ENCODE assay signal across 8 mouse cellular contexts in genomic region chr13:24713434-24714000, GRCm38 (mm10). TPM values are rescaled to one million over a fixed set of nuclear protein-coding genes. Genes with fewer than 3 reads are reported as not detected.
A peak's percentile ranks its signal among the peaks of the same experiment; 100 is the strongest.
DNase-seq lines count a peak whose midpoint lies in the region; ATAC-seq and TF ChIP-seq lines count a peak whose summit lies in the region.

No protein-coding gene starts in this region.

- DNase-seq in c-Kit-positive CD71-positive TER-119-positive erythroid progenitor cells, embryonic 14.5 days (ENCODE audit: low spot score) = peak; percentile 58
- peak; percentile 81 for DNase-seq in heart, postnatal 0 days (ENCODE audit: low spot score)
- DNase-seq in kidney, postnatal 4 days = peak; percentile 94
- DNase-seq in thymus, adult 18-20 months = peak; percentile 62

- ATAC-seq in forebrain, embryonic 13.5 days = peak; percentile 91
- ATAC-seq in heart, postnatal 0 days (ENCODE audit: insufficient read depth, low read depth) = peak; percentile 83
- ATAC-seq in liver, embryonic 16.5 days (ENCODE audit: low read depth) = 0 out of 2 replicates have a peak, but pooled peaks have one; percentile 32

- H3K27me3 ChIP-seq in E14TG2a.4 (ENCODE audit: insufficient read depth, low read length) = peaks cover 18% of the 10 kb centered on the region
- no peaks in the 10 kb centered on the region for H3K27me3 ChIP-seq in forebrain, embryonic 13.5 days
- no peaks in the 10 kb centered on the region for H3K27me3 ChIP-seq in heart, postnatal 0 days (ENCODE audit: control insufficient read depth, insufficient read depth, low read length)
- no peaks in the 10 kb centered on the region for H3K27me3 ChIP-seq in liver, embryonic 16.5 days (ENCODE audit: control insufficient read depth, insufficient read depth, low read depth, low read length)

- H3K4me2 ChIP-seq in forebrain, embryonic 13.5 days = peak overlapping the region; percentile 39
- H3K4me2 ChIP-seq in heart, postnatal 0 days (ENCODE audit: low read depth, low read length) = peak overlapping the region; percentile 29; the same call in 1 of the 2 replicates
- peak overlapping the region; percentile 12; the same call in 1 of the 2 replicates for H3K4me2 ChIP-seq in liver, embryonic 16.5 days (ENCODE audit: low read depth, low read length)

- H3K36me3 ChIP-seq in E14TG2a.4 (ENCODE audit: insufficient read depth, low read length) = no peaks in the 10 kb centered on the region
- H3K36me3 ChIP-seq in forebrain, embryonic 13.5 days (ENCODE audit: poor library complexity, severe bottlenecking) = peaks cover 22% of the 10 kb centered on the region
- peaks cover 49% of the 10 kb centered on the region for H3K36me3 ChIP-seq in heart, postnatal 0 days (replicated peaks; ENCODE audit: control insufficient read depth, insufficient read depth, low read length)
- no peaks in the 10 kb centered on the region for H3K36me3 ChIP-seq in liver, embryonic 16.5 days (ENCODE audit: control insufficient read depth, insufficient read depth)

- peak; percentile 83 for TF ChIP-seq CTCF in E14TG2a.4 (conservative IDR thresholded peaks at IDR 0.05; ENCODE audit: low read length)
- peak; percentile 93 for TF ChIP-seq CTCF in heart, postnatal 0 days (IDR thresholded peaks at IDR 0.05; ENCODE audit: low read depth)
- TF ChIP-seq CTCF in olfactory bulb, adult 2 months (IDR thresholded peaks at IDR 0.05; ENCODE audit: insufficient read depth, low read depth, low read length) = peak; percentile 81

- TF ChIP-seq EP300 in heart, postnatal 0 days (IDR thresholded peaks at IDR 0.05; ENCODE audit: low read depth) = no peak

- no peaks in the 10 kb centered on the region for H3K9me3 ChIP-seq in E14TG2a.4 (ENCODE audit: low read length)
- H3K9me3 ChIP-seq in forebrain, embryonic 13.5 days (replicated peaks) = no peaks in the 10 kb centered on the region
- no peaks in the 10 kb centered on the region for H3K9me3 ChIP-seq in heart, postnatal 0 days (replicated peaks; ENCODE audit: control insufficient read depth, low read length)
- no peaks in the 10 kb centered on the region for H3K9me3 ChIP-seq in liver, embryonic 16.5 days (replicated peaks; ENCODE audit: control insufficient read depth, low read length)

- TF ChIP-seq POLR2A in olfactory bulb, adult 2 months (IDR thresholded peaks at IDR 0.05; ENCODE audit: insufficient read depth, low read depth, low read length) = no peak

- peak overlapping the region; percentile 13; the same call in 1 of the 2 replicates for H3K4me3 ChIP-seq in E14TG2a.4 (replicated peaks; ENCODE audit: low read length)
- H3K4me3 ChIP-seq in forebrain, embryonic 13.5 days = no peak overlapping the region
- H3K4me3 ChIP-seq in heart, postnatal 0 days (ENCODE audit: low read depth, low read length) = no peak overlapping the region
- no peak overlapping the region for H3K4me3 ChIP-seq in liver, embryonic 16.5 days (ENCODE audit: low read depth, low read length)
- peak overlapping the region; percentile 19; the same call in 1 of the 2 replicates for H3K4me3 ChIP-seq in olfactory bulb, adult 2 months (ENCODE audit: insufficient read depth, low read depth, low read length)

- 0 out of 2 replicates have a peak overlapping the region, but pooled peaks have one; percentile 16 for H3K9ac ChIP-seq in forebrain, embryonic 13.5 days
- no peak overlapping the region for H3K9ac ChIP-seq in heart, postnatal 0 days (replicated peaks; ENCODE audit: low read depth, low read length)
- no peak overlapping the region for H3K9ac ChIP-seq in liver, embryonic 16.5 days (ENCODE audit: low read depth, low read length)

- 7% methylated on average over 16 of the region's 16 CpGs for WGBS in forebrain, embryonic 13.5 days
- 8% methylated on average over 16 of the region's 16 CpGs for WGBS in heart, postnatal 0 days
- 39% methylated on average over 16 of the region's 16 CpGs for WGBS in liver, embryonic 16.5 days (ENCODE audit: insufficient replicate concordance)
- WGBS in olfactory bulb, adult 2 months = 7% methylated on average over 16 of the region's 16 CpGs

- peaks cover 16% of the 10 kb centered on the region for H3K4me1 ChIP-seq in E14TG2a.4 (replicated peaks; ENCODE audit: low read depth, low read length)
- peaks cover 18% of the 10 kb centered on the region; the same call in 1 of the 2 replicates for H3K4me1 ChIP-seq in forebrain, embryonic 13.5 days
- 0 out of 2 replicates have a peak, but pooled peaks cover 12% of the 10 kb centered on the region for H3K4me1 ChIP-seq in heart, postnatal 0 days (ENCODE audit: control insufficient read depth, insufficient read depth)
- no peaks in the 10 kb centered on the region; the same call in 1 of the 2 replicates for H3K4me1 ChIP-seq in liver, embryonic 16.5 days (ENCODE audit: control insufficient read depth, low read depth, low read length)
- no peaks in the 10 kb centered on the region for H3K4me1 ChIP-seq in olfactory bulb, adult 2 months (ENCODE audit: control insufficient read depth, insufficient read depth, low read length)

- H3K27ac ChIP-seq in forebrain, embryonic 13.5 days = no peak overlapping the region
- H3K27ac ChIP-seq in heart, postnatal 0 days (ENCODE audit: low read depth) = peak overlapping the region; percentile 9; the same call in 1 of the 2 replicates
- no peak overlapping the region for H3K27ac ChIP-seq in liver, embryonic 16.5 days (ENCODE audit: low read length)
- no peak overlapping the region for H3K27ac ChIP-seq in olfactory bulb, adult 2 months (ENCODE audit: insufficient read depth, low read depth, low read length)

RNA-seq across cellular contexts. Expression of gene Armh2, which starts 27.5 kb away (rescaled TPM):
- polyA plus RNA-seq in forebrain, embryonic 13.5 days (2015; fragmentation: Nextera tagmentation; extraction: Ambion mirVana) = not detected in 2 replicates
- not detected in 2 replicates for total RNA-seq in heart, postnatal 0 days (2014; rRNA removed; ENCODE audit: low replicate concordance)
- polyA plus RNA-seq in heart, postnatal 0 days (2015; fragmentation: Nextera tagmentation; extraction: Ambion mirVana) = not detected in 2 replicates
- polyA plus RNA-seq in liver, embryonic 16.5 days (2015; fragmentation: Nextera tagmentation; extraction: Ambion mirVana) = not detected in 2 replicates
- not detected in 2 replicates for polyA plus RNA-seq in olfactory bulb, adult 2 months (2012; ENCODE audit: insufficient read depth, insufficient read length, low replicate concordance, missing spikeins)

RNA-seq across cellular contexts. Expression of gene Gmnn, which starts 48.2 kb away (rescaled TPM):
- polyA plus RNA-seq in forebrain, embryonic 13.5 days (2015; fragmentation: Nextera tagmentation; extraction: Ambion mirVana) = 108 and 109 TPM in 2 replicates
- 28.2 and 29.8 TPM in 2 replicates for total RNA-seq in heart, postnatal 0 days (2014; rRNA removed; ENCODE audit: low replicate concordance)
- polyA plus RNA-seq in heart, postnatal 0 days (2015; fragmentation: Nextera tagmentation; extraction: Ambion mirVana) = 71.7 and 81.1 TPM in 2 replicates
- polyA plus RNA-seq in liver, embryonic 16.5 days (2015; fragmentation: Nextera tagmentation; extraction: Ambion mirVana) = 82.5 and 101 TPM in 2 replicates
- polyA plus RNA-seq in olfactory bulb, adult 2 months (2012; ENCODE audit: insufficient read depth, insufficient read length, low replicate concordance, missing spikeins) = not detected in 2 replicates

Comparison
In these comparisons a context has a peak if more than half of its experiments do, and no peak if none do; other contexts are left out.
1. H3K4me3 ChIP-seq: peak in E14TG2a.4 (single experiment) and olfactory bulb, adult 2 months (single experiment); none in forebrain, embryonic 13.5 days (single experiment), heart, postnatal 0 days (single experiment) and liver, embryonic 16.5 days (single experiment).
2. ATAC-seq: peak in every context shown above with its lines; median percentile 91 in forebrain, embryonic 13.5 days; 83 in heart, postnatal 0 days; 32 in liver, embryonic 16.5 days.
3. Peak in every context shown above with its lines, with median percentiles within 50 percentile points of each other: CTCF ChIP-seq, DNase-seq and H3K4me2 ChIP-seq.